Mouse (Mus musculus) erythroblast, embryonic 14.5 days (primary cell): ENCODE measurements at regions not wholly inside any gene's neighbourhood (a gene's known extent, or its start where the extent isn't known, plus 50 kb on each side); places are given as distances from the start of the nearest gene placed in this dataset.

Experiments used
- H3K27me3 ChIP-seq: 2 replicates; pipeline ENCODE4 v1.6.1; 2012; ENCODE audit warnings: inconsistent platforms; ENCODE audit not compliant: control insufficient read depth
- H3K36me3 ChIP-seq: 2 replicates; pipeline ENCODE4 v1.6.1; 2012; ENCODE audit warnings: mild to moderate bottlenecking, inconsistent platforms; ENCODE audit not compliant: control insufficient read depth
- H3K4me1 ChIP-seq: 2 replicates; pipeline ENCODE4 v1.6.1; 2012; ENCODE audit warnings: inconsistent platforms; ENCODE audit not compliant: control insufficient read depth
- H3K4me3 ChIP-seq: replicated peaks from 2 replicates; pipeline ENCODE3; 2012; ENCODE audit warnings: moderate library complexity, mild to moderate bottlenecking, inconsistent platforms
- H3K9me3 ChIP-seq: 2 replicates; pipeline ENCODE4 v1.6.1; 2012; ENCODE audit warnings: low read length, inconsistent platforms, mixed read lengths; ENCODE audit not compliant: control insufficient read depth
- GATA1 ChIP-seq: IDR thresholded peaks from 2 replicates; pipeline ENCODE4 v1.6.1; 2012; ENCODE audit warnings: low read length, inconsistent platforms, mixed read lengths
- TAL1 ChIP-seq: IDR thresholded peaks from 3 replicates; pipeline ENCODE4 v1.6.1; 2012; ENCODE audit warnings: low read length, inconsistent platforms, mixed read lengths

- H3K36me3 ChIP-seq, result no peaks in the 10 kb centered on the region
- no peaks in the 10 kb centered on the region for H3K4me1 ChIP-seq
- H3K9me3 ChIP-seq, result no peaks in the 10 kb centered on the region
- H3K4me3 ChIP-seq, result no peak overlapping the region
- no peak for TF ChIP-seq TAL1
- TF ChIP-seq GATA1, result no peak
- no peaks in the 10 kb centered on the region for H3K27me3 ChIP-seq
These were observed 447.5 kb downstream of the Etnk1 start for GRCm38 (mm10) chr6:143614431-143614987.

- Histone ChIP-seq H3K27me3 (no peaks in the 10 kb centered on the region), H3K4me1 (no peaks in the 10 kb centered on the region), H3K4me3 (no peak overlapping the region), H3K9me3 (no peaks in the 10 kb centered on the region), H3K36me3 (no peaks in the 10 kb centered on the region)
- TF ChIP-seq GATA1 (no peak), TAL1 (no peak)
These were observed 448.3 kb downstream of the Etnk1 start for GRCm38 (mm10) chr6:143615361-143615760.

GRCm38 (mm10) chr6:143616386-143616785, 449.4 kb downstream of the Etnk1 start:
- TF ChIP-seq TAL1 (no peak), GATA1 (no peak)

GRCm38 (mm10) chr6:143618558-143618957, 451.5 kb downstream of the Etnk1 start:
- no peaks in the 10 kb centered on the region for H3K4me1 ChIP-seq
- TF ChIP-seq GATA1, result no peak
- TF ChIP-seq TAL1, result no peak
- H3K36me3 ChIP-seq, result no peaks in the 10 kb centered on the region
- no peaks in the 10 kb centered on the region for H3K9me3 ChIP-seq
- H3K4me3 ChIP-seq, result no peak overlapping the region
- H3K27me3 ChIP-seq, result no peaks in the 10 kb centered on the region

More at GRCm38 (mm10) chr6:143616386-143616785, 449.4 kb downstream of the Etnk1 start:
- Histone ChIP-seq H3K4me1 (no peaks in the 10 kb centered on the region), H3K27me3 (no peaks in the 10 kb centered on the region), H3K4me3 (no peak overlapping the region), H3K9me3 (no peaks in the 10 kb centered on the region), H3K36me3 (no peaks in the 10 kb centered on the region)

GRCm38 (mm10) chr6:143620583-143620982, 453.6 kb downstream of the Etnk1 start:
- H3K36me3 ChIP-seq, result no peaks in the 10 kb centered on the region
- H3K4me1 ChIP-seq, result no peaks in the 10 kb centered on the region
- no peaks in the 10 kb centered on the region for H3K9me3 ChIP-seq
- no peaks in the 10 kb centered on the region for H3K27me3 ChIP-seq
- H3K4me3 ChIP-seq, result no peak overlapping the region
- TF ChIP-seq TAL1 (no peak), GATA1 (no peak)

GRCm38 (mm10) chr6:143622161-143622560, 455.1 kb downstream of the Etnk1 start:
- no peaks in the 10 kb centered on the region for H3K27me3 ChIP-seq
- no peaks in the 10 kb centered on the region for H3K36me3 ChIP-seq
- H3K4me3 ChIP-seq, result no peak overlapping the region
- H3K4me1 ChIP-seq, result no peaks in the 10 kb centered on the region
- H3K9me3 ChIP-seq, result no peaks in the 10 kb centered on the region
- TF ChIP-seq GATA1 (no peak), TAL1 (no peak)

GRCm38 (mm10) chr6:143624901-143625300, 457.9 kb downstream of the Etnk1 start:
- Histone ChIP-seq H3K27me3 (no peaks in the 10 kb centered on the region), H3K9me3 (no peaks in the 10 kb centered on the region), H3K4me1 (no peaks in the 10 kb centered on the region), H3K36me3 (no peaks in the 10 kb centered on the region), H3K4me3 (no peak overlapping the region)
- TF ChIP-seq TAL1 (no peak), GATA1 (no peak)

- no peaks in the 10 kb centered on the region for H3K9me3 ChIP-seq
- H3K4me3 ChIP-seq, result no peak overlapping the region
- no peaks in the 10 kb centered on the region for H3K27me3 ChIP-seq
- no peak for TF ChIP-seq GATA1
- TF ChIP-seq TAL1, result no peak
- H3K4me1 ChIP-seq, result no peaks in the 10 kb centered on the region
- no peaks in the 10 kb centered on the region for H3K36me3 ChIP-seq
These were observed 464.6 kb downstream of the Etnk1 start for GRCm38 (mm10) chr6:143631581-143631980.

- H3K9me3 ChIP-seq, result no peaks in the 10 kb centered on the region
- TF ChIP-seq GATA1, result no peak
- TF ChIP-seq TAL1, result no peak
- H3K4me3 ChIP-seq, result no peak overlapping the region
- H3K4me1 ChIP-seq, result no peaks in the 10 kb centered on the region
- H3K27me3 ChIP-seq, result no peaks in the 10 kb centered on the region
- no peaks in the 10 kb centered on the region for H3K36me3 ChIP-seq
These were observed 466.7 kb downstream of the Etnk1 start for GRCm38 (mm10) chr6:143633710-143634109.

- TF ChIP-seq TAL1 (no peak), GATA1 (no peak)
- Histone ChIP-seq H3K4me1 (no peaks in the 10 kb centered on the region), H3K36me3 (no peaks in the 10 kb centered on the region), H3K27me3 (no peaks in the 10 kb centered on the region), H3K9me3 (no peaks in the 10 kb centered on the region), H3K4me3 (no peak overlapping the region)
These were observed 467.3 kb downstream of the Etnk1 start for GRCm38 (mm10) chr6:143634334-143634733.
